Mouse (Mus musculus): ENCODE results near the gene Ccdc155.
A peak's percentile ranks its signal among the peaks of the same experiment; 100 is the strongest.

The Ccdc155 gene

DNA sequence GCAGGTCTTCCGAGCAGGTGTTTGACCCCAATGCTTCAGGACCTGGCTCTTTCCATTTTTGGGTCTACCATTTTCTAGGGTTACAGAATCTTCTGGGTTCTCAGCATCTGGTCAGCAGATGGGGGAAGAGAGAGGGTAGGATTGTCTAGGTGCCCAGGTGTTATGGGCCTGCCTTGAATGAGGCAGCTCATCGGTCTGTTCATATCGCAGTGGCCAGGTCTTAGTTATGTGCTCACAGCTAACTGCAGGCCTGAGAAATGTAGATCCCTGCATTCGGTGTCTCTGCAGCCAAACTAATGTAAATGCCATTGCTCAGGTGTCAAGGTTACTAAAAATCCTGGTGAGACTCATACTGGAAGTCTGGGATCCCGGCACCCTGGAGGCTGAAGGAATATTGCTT is 21.7 kb upstream of the Ccdc155 start:
- DNase-seq (ENCODE audit: low read depth): no peak

DNA sequence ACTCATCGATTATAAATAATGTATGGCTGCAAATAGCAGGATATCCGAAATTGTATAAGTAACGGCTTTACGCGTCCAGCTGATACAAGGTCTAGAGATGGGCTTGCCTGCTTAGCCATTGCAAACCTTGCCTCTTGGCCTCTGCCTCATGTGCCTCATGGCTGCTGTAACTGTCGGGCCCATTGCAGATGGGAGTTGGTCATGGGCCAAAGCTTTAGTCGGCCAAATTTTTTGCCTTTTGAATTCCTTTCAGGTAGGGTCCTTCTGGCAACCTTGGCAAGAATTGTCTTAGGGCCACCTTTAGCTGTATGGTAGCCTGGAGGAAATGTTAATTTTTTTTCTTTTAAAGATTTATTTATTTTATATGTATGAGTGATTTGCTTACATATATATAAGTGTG is 20.1 kb upstream of the Ccdc155 start:
- DNase-seq (ENCODE audit: low read depth): no peak

DNA sequence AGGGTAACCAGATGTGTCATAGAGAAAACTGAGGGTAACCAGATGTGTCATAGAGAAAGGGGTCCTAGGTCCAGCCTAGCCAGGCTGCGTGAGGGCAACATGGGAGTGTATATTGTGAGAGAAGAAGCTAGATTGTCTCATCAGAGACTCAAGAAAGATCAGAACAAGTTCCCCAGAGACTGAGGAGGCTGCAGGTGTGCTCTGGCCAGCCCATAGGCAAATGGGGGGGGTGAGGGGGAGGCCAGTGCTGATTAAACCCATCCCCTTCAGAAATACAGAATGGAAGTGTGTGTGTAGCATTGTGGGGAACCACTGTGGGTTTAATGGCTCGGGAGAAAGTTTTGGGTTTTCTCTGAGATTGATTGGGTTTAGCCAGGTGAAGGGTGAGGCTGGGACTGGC is 17.0 kb upstream of the Ccdc155 start:
- DNase-seq (ENCODE audit: low read depth): no peak

DNA sequence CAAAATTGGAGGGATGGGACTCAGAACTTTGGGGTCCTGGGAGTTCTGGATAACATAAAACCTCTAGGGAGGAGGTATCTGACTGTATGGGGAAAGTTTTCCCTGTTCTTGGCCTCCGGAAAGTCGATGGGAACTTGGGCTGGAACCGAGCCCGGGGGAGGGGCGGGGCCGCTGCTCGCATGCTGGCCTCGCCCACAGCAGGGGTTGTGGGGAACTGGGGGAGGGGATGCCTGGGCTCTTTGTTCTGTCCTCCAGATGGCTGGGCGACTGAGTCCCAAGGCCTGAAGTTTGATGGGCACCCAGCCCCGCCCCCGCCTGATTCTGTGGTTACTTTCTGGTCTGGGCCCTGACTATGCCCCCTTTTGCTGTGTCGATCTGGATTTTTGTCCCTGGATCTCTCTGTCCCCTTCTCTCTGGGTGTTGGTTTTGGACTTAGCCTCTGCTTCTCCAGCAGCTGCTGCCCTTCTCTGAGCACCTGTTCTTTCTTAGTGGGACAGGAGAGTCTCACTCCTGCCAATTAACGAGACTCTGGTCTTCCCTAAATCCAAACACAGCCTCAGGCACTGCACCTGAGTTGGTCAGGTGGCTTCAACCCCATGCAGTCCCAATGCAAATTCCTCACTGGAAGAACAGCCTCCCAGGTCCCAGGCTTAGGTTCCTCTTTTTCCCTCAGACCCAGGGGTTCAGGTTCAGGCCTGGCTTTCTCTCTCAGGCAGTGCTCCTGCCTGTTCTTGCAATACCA is 11.9 kb upstream of the Ccdc155 start:
- DNase-seq (ENCODE audit: low read depth): no peak

DNA sequence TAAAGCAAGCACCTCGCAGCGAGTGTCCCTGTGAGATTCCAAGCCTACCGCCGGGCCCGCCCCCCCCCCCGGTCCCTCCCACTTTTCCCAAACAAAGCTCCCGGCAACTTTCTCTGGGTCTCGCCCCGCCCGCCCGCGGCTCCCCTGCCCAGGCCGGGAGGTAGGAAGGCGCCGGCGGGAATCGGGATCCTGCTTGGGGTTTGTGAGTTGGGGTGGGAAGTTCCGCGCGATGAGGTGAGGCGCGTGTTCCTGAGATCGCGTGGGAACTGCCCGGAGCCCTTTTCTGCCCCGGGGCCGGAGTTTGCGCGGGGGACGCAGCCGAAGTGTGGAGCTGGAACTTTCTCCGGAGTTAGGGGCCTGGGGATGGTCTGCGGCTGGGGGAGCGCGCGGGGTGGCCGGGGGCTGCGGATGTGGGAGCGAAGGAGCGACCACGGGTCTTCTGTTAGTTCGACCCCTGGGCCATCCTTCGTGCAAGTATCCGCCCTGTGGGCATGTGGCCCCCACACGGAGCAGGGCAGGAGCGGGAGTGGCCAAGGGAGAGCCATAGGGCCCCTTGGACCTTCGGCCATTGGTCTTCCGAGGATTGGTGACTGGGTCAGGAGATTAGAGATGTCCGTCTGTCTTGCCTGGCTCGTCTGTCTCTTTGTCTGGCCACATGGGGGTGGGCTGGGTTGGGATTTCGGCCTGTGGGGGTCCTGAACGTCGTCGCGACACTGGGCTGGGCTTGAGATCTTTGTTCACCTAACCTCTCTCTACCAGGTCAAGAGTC is 11.2 kb upstream of the Ccdc155 start, which contains the start of gene Tead2:
TSS of gene Tead2 (plus strand) at position 81 of the 769 bp plus-strand sequence.
- DNase-seq (ENCODE audit: low read depth): no peak

DNA sequence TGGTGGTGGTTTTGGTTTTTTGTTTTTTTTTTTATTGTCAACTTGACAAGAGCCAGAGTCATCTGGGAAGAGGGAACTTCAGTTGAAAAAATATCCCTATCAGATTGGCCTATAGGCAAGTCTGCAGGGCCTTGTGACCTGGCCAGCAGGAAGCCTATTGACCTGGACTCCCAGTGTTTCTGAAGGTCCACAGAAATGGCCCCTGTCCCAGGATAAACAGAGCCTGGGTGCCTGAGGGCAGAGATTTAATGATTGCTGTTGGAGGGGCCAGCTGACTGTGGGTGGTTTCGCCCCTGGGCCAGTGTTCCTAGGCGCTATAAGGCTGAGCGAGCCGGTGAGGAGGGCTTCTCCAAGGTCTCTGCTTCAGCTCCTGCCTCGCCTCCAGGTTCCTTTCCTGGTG is 9.0 kb upstream of the Ccdc155 start:
- no peak for DNase-seq (ENCODE audit: low read depth)

DNA sequence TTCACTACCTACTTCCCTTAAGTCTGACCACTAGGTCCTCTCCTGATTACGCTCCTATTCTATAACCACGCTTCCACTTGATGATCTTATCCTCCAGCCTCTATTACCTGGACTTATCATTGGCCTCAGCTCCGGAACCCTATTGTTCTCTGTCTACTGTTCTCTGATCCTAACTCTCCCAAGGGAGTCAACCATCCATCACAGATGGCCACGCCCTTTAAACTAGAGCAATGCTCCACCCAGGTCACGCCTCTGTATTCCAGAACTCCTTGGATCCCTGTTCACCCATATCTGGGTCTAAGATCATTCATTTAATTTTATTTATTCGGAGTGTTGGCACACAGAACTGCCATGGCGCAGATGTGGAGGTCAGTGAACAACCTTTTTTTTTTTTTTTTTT is 7.7 kb upstream of the Ccdc155 start:
- DNase-seq (ENCODE audit: low read depth): peak; percentile 21

DNA sequence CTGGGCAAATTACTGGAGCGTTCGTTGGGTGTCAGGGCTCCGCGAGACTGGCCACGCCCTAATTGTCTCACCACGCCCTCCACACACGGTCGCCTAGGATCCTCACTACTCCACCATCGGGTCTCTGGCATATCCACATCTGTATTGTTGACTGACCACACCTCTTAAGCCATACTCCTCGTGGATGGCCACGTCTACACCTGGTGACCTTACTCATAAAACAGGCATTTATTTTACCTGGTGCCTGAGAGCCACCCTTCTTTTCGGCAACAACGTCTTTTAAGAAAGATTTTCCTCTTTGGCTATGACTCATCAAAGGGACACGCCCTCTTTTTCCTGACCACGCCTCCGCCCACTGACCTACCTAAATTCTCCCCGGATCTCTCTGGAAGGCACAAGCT is 7.2 kb upstream of the Ccdc155 start, which contains the start of gene Dkkl1:
TSS of gene Dkkl1 (minus strand) at position 297 of the 401 bp plus-strand sequence.
- DNase-seq (ENCODE audit: low read depth): peak; percentile 71

DNA sequence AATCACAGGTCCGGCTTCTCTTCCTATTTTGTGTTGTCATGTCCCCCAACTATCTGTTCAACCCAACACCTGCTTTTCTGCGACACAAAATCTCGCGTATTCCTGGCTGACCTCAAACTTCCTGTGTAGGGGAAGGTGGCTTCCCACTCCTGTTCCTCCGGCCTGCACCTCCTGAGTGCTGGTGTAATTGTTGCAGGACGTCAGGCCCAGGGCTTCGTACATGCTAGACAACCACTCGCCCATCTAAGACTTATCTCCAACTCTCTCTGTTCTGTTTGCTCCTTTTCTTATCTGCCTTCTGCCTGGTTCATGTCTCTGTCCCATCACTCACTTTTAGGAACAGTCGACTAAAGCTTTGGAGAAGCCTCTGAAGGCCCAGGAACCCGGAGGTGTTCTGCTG is 6.4 kb upstream of the Ccdc155 start:
- peak; percentile 55 for DNase-seq (ENCODE audit: low read depth)

DNA sequence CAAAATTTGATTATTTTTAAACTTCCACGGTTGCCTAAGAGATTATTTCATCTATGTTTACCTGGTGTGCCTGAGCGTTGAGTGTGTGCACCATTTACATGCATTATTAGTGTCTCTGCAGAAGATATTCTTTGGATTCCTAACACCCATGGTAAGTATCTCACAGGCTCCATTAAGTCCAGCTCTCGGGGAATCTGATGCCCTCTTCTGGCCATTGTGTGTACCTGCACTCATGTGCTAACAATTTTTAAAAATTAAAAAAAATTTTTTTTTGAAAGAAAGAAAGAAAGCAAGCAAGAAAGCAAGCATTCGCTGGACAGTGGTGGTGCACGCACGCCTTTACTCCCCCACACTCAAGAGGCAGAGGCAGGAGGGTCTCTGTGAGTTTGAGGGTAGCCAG is 3.6 kb upstream of the Ccdc155 start:
- peak; percentile 22 for DNase-seq (ENCODE audit: low read depth)

DNA sequence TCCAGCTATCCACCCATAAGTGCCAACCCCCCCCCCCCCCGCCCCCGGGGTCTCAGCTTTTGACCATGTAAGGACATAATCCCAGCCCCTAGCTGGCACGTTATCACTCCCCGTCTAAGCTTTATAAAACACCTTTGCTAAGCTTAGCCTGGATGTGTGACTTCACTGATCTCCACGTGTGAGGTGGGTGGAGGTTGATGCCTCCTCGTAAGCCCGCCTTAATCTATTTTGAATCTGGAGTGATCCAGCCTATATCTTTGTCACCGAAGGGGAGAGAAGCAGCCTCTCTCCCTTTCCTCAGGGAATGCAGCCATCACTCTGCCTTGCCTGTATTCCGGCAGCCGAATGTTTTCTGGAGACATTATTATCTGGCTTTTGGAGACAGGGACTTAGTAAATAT is 2.0 kb downstream of the Ccdc155 start:
- DNase-seq (ENCODE audit: low read depth): no peak

DNA sequence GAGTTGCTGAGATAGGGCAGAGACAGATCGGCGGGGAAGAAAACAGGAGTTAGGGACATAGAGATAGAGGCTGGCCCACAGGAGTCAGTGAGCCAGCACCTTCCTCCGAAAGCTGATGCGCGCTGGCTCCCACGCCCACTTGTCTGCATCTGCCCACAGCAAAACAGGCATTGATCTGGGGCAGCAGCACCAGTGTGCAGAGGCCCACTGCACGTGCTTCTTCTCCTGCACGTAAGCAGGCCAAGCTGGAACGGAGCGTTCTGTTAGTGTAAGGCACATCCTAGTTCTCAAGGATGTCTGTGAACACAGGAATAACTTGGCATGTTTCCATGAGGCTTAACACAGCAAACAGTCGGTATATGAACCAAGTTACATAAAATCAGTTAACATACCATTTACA is 5.7 kb downstream of the Ccdc155 start:
- no peak for DNase-seq (ENCODE audit: low read depth)

DNA sequence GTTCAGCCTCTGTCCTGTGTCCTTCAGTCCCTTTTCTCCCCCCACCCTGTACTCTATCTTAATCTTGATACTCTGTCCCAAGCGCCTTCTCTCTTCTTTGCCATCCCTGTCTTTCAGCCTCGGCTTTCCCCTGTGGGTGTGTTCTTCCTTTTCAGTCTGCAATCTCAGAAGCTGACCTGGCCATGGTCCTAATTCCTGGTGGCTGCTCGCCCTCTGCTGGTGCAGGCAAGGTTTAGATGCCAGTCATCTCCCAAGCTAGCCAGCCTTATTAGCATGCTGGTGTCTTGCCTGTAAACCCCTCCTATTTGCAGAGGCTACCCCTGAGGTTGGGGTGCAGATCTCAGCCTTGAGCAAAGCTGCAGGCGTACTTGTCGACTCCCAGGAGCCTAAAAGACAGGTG is 6.3 kb downstream of the Ccdc155 start:
- DNase-seq (ENCODE audit: low read depth): peak; percentile 61

DNA sequence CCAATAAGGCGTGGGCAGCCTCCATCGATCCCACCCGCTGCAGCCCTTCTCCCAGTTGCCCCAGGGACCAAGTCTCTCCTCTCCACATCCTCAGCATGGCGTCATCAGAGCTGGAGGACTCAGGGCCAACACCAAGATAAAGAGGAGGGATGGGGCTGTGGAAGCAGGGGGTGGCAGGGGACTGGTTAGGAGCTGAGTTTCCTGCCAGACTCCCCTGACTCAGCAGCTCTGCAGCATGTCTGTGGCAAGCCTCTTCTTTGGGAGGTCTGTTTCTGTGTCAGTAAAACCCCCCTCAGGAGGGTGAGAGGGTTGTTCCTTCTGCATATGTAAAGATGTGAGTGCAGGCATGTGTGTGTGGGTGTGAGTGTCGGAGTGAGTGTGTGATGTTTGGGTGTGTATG is 7.7 kb downstream of the Ccdc155 start:
- no peak for DNase-seq (ENCODE audit: low read depth)

DNA sequence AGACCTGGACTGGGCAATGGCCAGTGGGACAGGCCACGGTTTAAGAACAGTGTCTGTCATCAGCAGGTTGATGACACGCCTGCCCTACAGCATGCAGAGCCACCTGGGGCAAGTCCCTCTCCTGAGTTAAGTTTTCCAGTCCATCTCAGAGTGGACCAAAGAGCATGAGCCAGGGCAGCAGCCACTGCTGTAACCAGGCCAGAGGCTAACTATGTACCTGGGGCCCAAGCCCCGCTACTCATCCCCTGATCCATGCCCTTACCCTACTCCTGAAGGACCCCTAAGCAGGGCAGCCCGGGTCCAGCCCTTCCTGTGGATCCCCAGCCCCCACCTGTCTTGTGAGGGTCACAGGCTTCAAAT is 8.5 kb downstream of the Ccdc155 start:
- DNase-seq (ENCODE audit: low read depth): no peak

DNA sequence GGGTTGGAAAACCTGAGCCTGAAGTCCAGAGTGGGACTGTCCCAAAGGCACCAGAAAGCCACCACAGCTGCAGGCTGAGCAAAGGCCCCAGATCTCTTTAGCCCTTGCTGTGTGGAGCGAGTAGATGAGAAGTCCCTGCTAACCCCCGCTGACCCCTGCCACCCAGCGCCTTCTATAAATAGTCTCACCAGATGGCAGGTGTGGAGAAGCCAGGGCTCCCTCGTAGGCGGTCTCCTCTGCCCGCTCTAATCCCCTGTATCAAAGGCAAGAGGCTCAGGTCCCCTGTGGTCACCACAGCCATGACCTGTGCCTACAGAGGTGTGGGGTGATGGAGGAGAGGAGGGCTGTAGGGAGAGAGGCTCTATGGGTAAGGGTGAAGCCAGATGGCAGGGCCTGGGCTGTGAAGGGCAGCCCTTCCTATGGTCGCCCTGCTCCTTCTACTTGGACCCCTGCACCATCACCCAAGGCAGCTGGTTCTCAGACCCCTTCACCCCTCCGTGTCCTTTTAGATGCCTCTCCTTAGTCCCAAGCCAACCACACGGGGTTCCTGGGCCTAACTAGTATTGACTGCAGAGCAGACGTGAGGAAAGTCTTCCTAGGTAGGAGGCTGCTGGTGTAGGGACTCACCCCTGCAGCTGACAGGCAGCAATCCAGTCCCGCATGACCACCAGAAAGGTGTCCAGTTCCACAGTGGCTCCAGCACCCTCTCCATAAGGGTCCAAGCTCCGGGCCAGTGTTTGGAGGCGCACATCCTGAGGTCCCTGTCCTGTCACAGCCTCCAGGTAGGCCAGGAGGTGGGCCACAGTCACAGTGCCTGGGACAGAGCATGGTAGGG is 9.1 kb downstream of the Ccdc155 start:
- no peak for DNase-seq (ENCODE audit: low read depth)

DNA sequence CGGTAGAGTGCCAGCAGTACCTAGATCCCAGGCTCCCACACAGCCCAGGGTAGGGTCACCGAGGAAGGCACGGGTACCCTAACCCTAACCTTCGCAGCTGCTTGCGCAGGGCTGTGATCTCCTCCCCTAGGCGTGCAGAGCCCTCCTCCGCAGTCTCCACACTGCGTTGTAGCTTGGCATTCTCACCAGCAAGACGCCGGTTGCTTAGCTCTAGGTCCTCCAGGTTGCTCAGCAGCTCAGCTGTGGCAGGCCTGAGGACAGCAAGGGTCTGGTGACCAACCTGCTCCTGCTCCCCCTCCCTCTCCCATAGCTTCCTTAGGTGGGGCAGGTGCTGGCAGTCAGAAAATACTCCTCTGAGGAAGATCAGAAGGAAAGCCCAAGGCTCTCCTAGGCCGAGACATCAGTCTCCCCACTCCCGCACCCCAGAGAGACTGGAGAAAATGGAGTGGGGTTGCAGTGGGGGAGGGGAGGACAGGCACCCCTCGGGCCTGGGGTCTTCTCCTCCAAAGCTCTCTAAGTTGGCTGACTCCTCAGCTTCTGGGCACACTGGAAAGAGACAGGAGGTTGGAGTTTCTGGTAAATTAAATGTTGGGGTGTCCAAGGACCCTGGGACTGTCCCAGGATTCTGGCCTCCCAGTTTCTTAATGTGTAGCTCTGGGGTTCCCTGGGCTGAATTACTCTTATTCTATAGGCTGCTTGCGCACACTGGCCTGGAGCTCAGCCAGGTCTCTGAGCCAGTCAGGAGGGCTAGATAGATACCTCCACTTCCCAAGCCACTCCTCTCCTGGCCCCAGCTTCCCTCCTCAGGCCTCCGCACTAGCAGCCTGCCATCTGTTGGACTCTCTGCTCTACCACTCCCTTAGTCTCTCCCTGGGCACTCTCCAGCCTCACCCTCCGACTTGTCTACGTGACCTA is 10.6 kb downstream of the Ccdc155 start:
- DNase-seq (ENCODE audit: low read depth): no peak

DNA sequence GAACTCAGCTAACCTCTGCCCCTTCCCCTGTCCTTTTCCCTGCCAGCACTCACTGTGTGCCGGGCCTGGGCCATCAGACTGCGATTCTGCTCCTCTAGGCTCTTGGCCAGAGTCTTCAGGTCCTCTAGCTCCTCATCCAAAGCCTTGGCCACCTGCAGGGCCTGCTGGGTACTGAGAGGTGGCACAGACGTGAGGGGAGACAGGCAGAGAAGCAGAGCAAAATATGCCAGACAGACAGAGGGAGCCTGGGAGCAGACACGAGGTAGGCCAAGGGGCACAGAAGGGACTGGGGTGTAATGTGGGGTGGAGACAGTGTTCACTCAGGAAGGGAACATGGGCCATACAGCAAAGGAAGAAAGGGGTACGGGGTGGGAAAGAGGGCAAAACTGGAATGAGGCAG is 11.3 kb downstream of the Ccdc155 start:
- no peak for DNase-seq (ENCODE audit: low read depth)

DNA sequence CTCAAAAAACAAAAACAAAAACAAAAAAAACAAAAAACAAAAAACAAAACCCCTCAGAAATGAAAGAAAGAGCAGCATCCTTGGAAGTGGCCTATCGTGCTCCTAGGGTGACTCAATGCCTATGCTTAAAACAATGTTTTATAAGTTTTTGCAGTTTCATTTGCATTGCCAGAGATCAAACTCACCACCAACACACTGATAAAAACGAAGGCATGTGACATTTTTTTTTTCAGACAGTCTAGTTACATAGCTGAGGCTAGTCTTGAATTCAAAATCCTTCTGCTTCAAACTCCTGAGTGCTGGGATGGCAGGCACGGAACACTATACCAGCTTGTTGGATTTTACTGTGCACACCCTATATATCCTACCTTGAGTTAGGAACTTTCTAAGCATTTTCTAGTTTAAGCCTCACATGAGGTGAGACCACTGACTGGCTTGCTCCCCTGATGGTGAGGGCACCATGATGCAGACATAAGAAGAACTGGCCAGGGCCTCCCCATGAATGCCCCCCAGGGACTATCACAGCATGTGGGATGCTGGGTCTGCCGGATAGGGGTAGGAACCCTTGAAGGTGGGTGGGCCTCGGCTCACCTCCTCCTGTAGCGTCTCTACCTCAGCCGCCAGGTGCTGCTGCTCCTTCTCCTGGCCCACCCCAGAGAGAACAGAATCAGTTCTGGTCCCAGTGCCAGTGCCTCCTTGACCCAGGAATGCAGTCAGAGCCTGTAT is 11.9 kb downstream of the Ccdc155 start:
- DNase-seq (ENCODE audit: low read depth): no peak

DNA sequence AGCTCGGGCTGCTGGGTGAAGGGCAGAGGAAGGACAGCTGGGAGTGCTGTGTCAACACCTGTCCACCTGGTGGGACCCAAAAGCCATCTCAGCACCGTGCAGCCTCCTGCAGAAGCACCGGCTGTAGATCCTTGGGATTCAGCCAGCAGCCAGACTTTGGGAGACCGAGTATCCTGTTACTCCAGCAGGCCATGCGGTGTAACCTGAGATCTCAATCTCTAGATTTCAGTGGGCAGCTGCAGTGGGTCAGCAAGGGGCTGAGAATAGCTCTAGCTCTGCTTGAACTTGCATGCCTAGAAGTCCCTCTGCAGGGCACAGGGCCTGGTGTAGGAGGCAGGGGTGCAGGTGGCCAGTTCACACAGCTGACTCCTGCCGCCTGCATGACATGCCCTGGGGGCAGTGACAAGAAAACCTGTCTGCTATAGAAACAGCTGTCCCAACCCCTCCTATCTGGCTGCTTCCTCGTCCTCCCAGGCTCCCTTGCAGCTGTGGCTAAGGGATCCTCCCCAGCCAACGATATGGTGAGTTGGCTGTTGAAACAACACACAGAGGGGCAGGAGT is 12.8 kb downstream of the Ccdc155 start:
- no peak for DNase-seq (ENCODE audit: low read depth)

DNA sequence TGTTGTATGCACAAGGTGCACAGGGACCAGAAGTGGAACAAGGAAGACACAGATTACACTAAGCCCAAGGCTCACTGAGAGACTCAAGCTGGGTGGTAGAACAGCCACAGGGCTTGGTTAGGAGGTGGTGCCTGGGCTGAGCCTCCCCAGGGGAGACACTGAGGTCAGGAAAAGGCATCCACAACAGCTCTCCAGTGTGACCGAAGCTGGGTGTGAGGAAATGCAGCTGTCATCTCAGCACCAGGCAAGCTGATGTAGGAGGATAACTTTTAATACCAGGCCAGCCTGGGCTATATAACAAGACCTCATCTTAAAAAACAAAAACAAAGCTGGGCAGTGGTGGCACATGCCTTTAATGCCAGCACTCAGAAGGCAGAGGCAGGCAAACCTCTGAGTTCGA is 13.5 kb downstream of the Ccdc155 start:
- DNase-seq (ENCODE audit: low read depth): no peak

All from induced T-regulatory cell, adult 2 months (primary cell).